Comparison of ENCODE assay signal across 10 mouse cellular contexts in genomic region chr12:33045533-33046361, GRCm38 (mm10). TPM values are rescaled to one million over a fixed set of nuclear protein-coding genes. Genes with fewer than 3 reads are reported as not detected.
DNase-seq lines count a peak whose midpoint lies in the region; ATAC-seq lines count a peak whose summit lies in the region.
"Had no signal": no experiment of that assay in that cellular context is flagged by ENCODE, and none has a peak within 500 bp of the region (broad histone marks: within the 10 kb centered on the region; RNA-seq: fewer than 3 reads in every experiment).

No protein-coding gene starts in this region.

- 40% methylated on average over 16 of the region's 16 CpGs for WGBS in forebrain, embryonic 12.5 days
- 55% methylated on average over 16 of the region's 16 CpGs for WGBS in intestine, embryonic 16.5 days
- 39% methylated on average over 16 of the region's 16 CpGs for WGBS in neural tube, embryonic 13.5 days

- peaks cover 36% of the 10 kb centered on the region for H3K27me3 ChIP-seq in forebrain, embryonic 12.5 days
- H3K27me3 ChIP-seq in intestine, embryonic 16.5 days (replicated peaks; ENCODE audit: control insufficient read depth, insufficient read depth, low read length) = no peaks in the 10 kb centered on the region
- H3K27me3 ChIP-seq in neural tube, embryonic 13.5 days = no peaks in the 10 kb centered on the region
- H3K27me3 ChIP-seq: embryonic facial prominence, embryonic 12.5 days had no signal

- no peaks in the 10 kb centered on the region for H3K9me3 ChIP-seq in forebrain, embryonic 12.5 days
- H3K9me3 ChIP-seq in intestine, embryonic 16.5 days (ENCODE audit: control insufficient read depth, low read length) = no peaks in the 10 kb centered on the region
- H3K9me3 ChIP-seq in neural tube, embryonic 13.5 days = no peaks in the 10 kb centered on the region
- H3K9me3 ChIP-seq: embryonic facial prominence, embryonic 12.5 days; G1E had no signal

- peaks cover 19% of the 10 kb centered on the region for H3K4me1 ChIP-seq in forebrain, embryonic 12.5 days
- peaks cover 8% of the 10 kb centered on the region; the same call in 1 of the 2 replicates for H3K4me1 ChIP-seq in intestine, embryonic 16.5 days (ENCODE audit: control insufficient read depth, insufficient read depth, low read length)
- peaks cover 27% of the 10 kb centered on the region for H3K4me1 ChIP-seq in neural tube, embryonic 13.5 days (replicated peaks)

- peak overlapping the region; percentile 63; the same call in 1 of the 2 replicates for H3K27ac ChIP-seq in forebrain, embryonic 12.5 days
- H3K27ac ChIP-seq in intestine, embryonic 16.5 days (ENCODE audit: low read length) = no peak overlapping the region
- H3K27ac ChIP-seq in neural tube, embryonic 13.5 days (replicated peaks) = peak overlapping the region; percentile 34
- H3K27ac ChIP-seq: embryonic facial prominence, embryonic 12.5 days had no signal

- H3K4me3 ChIP-seq in forebrain, embryonic 12.5 days (replicated peaks) = no peak overlapping the region
- no peak overlapping the region for H3K4me3 ChIP-seq in intestine, embryonic 16.5 days (ENCODE audit: low read length)
- H3K4me3 ChIP-seq in neural tube, embryonic 13.5 days = no peak overlapping the region
- H3K4me3 ChIP-seq: embryonic facial prominence, embryonic 12.5 days had no signal

- peak overlapping the region; percentile 30 for H3K4me2 ChIP-seq in forebrain, embryonic 12.5 days
- H3K4me2 ChIP-seq in intestine, embryonic 16.5 days (ENCODE audit: low read depth, low read length) = no peak overlapping the region
- H3K4me2 ChIP-seq in neural tube, embryonic 13.5 days = peak overlapping the region; percentile 17; the same call in 1 of the 2 replicates
- H3K4me2 ChIP-seq: embryonic facial prominence, embryonic 12.5 days had no signal

- peak; percentile 27 for DNase-seq in kidney, postnatal 10 days
- no peak for DNase-seq in kidney, adult 11 months
- DNase-seq in thymus, postnatal 0 days (ENCODE audit: low spot score) = no peak
- no peak for DNase-seq in gastrocnemius, adult 8-10 months (ENCODE audit: low spot score in 2 of 2)
- DNase-seq in ovary, postnatal 14 days (ENCODE audit: low spot score) = no peak

- peak; percentile 75 for ATAC-seq in forebrain, embryonic 12.5 days (ENCODE audit: low FRiP score)
- peak; percentile 41 for ATAC-seq in intestine, embryonic 16.5 days
- ATAC-seq in neural tube, embryonic 13.5 days (ENCODE audit: low read depth) = peak; percentile 49; the same call in 1 of the 2 replicates

- no peak overlapping the region for H3K9ac ChIP-seq in forebrain, embryonic 12.5 days
- peak overlapping the region; percentile 50; the same call in 1 of the 2 replicates for H3K9ac ChIP-seq in intestine, embryonic 16.5 days (ENCODE audit: low read depth, low read length)
- no peak overlapping the region for H3K9ac ChIP-seq in neural tube, embryonic 13.5 days
- H3K9ac ChIP-seq: embryonic facial prominence, embryonic 12.5 days had no signal

- H3K36me3 ChIP-seq in forebrain, embryonic 12.5 days (replicated peaks) = no peaks in the 10 kb centered on the region
- no peaks in the 10 kb centered on the region for H3K36me3 ChIP-seq in intestine, embryonic 16.5 days (ENCODE audit: control insufficient read depth, insufficient read depth, low read length)
- H3K36me3 ChIP-seq in neural tube, embryonic 13.5 days = no peaks in the 10 kb centered on the region
- H3K36me3 ChIP-seq: embryonic facial prominence, embryonic 12.5 days; G1E had no signal

RNA-seq across cellular contexts. Expression of gene Cdhr3, which starts 46.9 kb away (rescaled TPM):
- 0.13 and 0.18 TPM in 2 replicates for polyA plus RNA-seq in forebrain, embryonic 12.5 days (2016; fragmentation: Nextera tagmentation; extraction: Ambion mirVana)
- polyA plus RNA-seq in intestine, embryonic 16.5 days (2015; fragmentation: Nextera tagmentation; extraction: Ambion mirVana) = 0.04 and 0.15 TPM in 2 replicates
- 0.18 and 0.33 TPM in 2 replicates for polyA plus RNA-seq in neural tube, embryonic 13.5 days (2015; fragmentation: Nextera tagmentation; extraction: Ambion mirVana)
- 0.22 and 0.23 TPM in 2 replicates for polyA plus RNA-seq in thymus, postnatal 0 days (2015; fragmentation: Nextera tagmentation; extraction: Ambion mirVana)
- total RNA-seq in gastrocnemius, adult 8-10 months (2022) = 1 to 10 TPM in 1 of 4 experiments, under 1 TPM in 3; 0.25 to 1.7 (median 0.40) TPM
- polyA plus RNA-seq: embryonic facial prominence, embryonic 12.5 days; G1E had no signal
